In genomic region chr6:122339047-122339647, GRCm38 (mm10) we compare ENCODE assay signal across 8 mouse cellular contexts. TPM values are rescaled to one million over a fixed set of nuclear protein-coding genes. Genes with fewer than 3 reads are reported as not detected.
DNase-seq lines count a peak whose midpoint lies in the region; ATAC-seq and TF ChIP-seq lines count a peak whose summit lies in the region.

No protein-coding gene starts in this region.

- peaks cover 2% of the 10 kb centered on the region; the same call in 1 of the 2 replicates for H3K4me1 ChIP-seq in cortical plate, adult 2 months (ENCODE audit: control insufficient read depth, insufficient read depth, low read length)
- H3K4me1 ChIP-seq in intestine, embryonic 15.5 days (replicated peaks) = peaks cover 2% of the 10 kb centered on the region; the same call in 1 of the 2 replicates

- 0 out of 2 replicates have a peak, but pooled peaks cover 3% of the 10 kb centered on the region for H3K36me3 ChIP-seq in intestine, embryonic 15.5 days

- TF ChIP-seq CTCF in cortical plate, adult 2 months (IDR thresholded peaks at IDR 0.05; ENCODE audit: extremely low read depth, insufficient read depth, low read length) = no peak

- no peak for TF ChIP-seq POLR2A in cortical plate, adult 2 months (IDR thresholded peaks at IDR 0.05; ENCODE audit: extremely low read depth, insufficient read depth, low read length)

- no peaks in the 10 kb centered on the region for H3K9me3 ChIP-seq in intestine, embryonic 15.5 days

- WGBS in intestine, embryonic 15.5 days = under 1% methylated on average over 34 of the region's 51 CpGs

- H3K4me2 ChIP-seq in intestine, embryonic 15.5 days (replicated peaks) = peak overlapping the region; percentile 74

- peak; percentile 87 for ATAC-seq in intestine, embryonic 15.5 days
- ATAC-seq in megakaryocyte-erythroid progenitor cell, adult 5-6 weeks (replicated peaks; ENCODE audit: low FRiP score, low TSS enrichment, poor library complexity, severe bottlenecking) = peak; percentile 87

- DNase-seq in adrenal gland, adult (ENCODE audit: inconsistent age in 2 of 2, low spot score in 1 of 2) = peak; percentile 78 to 92
- peak; percentile 5 to 23 for DNase-seq in gastrocnemius, adult 8-10 months (ENCODE audit: low spot score in 2 of 2)
- peak; percentile 76 to 78 for DNase-seq in left cerebral cortex, postnatal 25 days (ENCODE audit: low spot score in 2 of 2)
- DNase-seq in right cerebral cortex, postnatal 25 days = peak; percentile 80
- DNase-seq in urinary bladder, postnatal 25 days (ENCODE audit: low spot score) = peak; percentile 53

- intact Hi-C loops in left cerebral cortex, postnatal 25 days (cut with DNase I) = loop anchor here (1.0 to 2.0 kb wide), 2 partner anchors 30 to 53 kb away; partner anchors contain the start of gene M6pr

- H3K27ac ChIP-seq in cortical plate, adult 2 months (ENCODE audit: insufficient read depth, low read length) = no peak overlapping the region
- peak overlapping the region; percentile 92 for H3K27ac ChIP-seq in intestine, embryonic 15.5 days

- peak overlapping the region; percentile 67 for H3K9ac ChIP-seq in intestine, embryonic 15.5 days

- peak overlapping the region; percentile 57 for H3K4me3 ChIP-seq in cortical plate, adult 2 months (ENCODE audit: insufficient read depth, low read length)
- peak overlapping the region; percentile 77 for H3K4me3 ChIP-seq in intestine, embryonic 15.5 days (replicated peaks)

- no peaks in the 10 kb centered on the region for H3K27me3 ChIP-seq in intestine, embryonic 15.5 days (replicated peaks)

RNA-seq across cellular contexts. Expression of gene Phc1, which starts 1.2 kb away (rescaled TPM):
- polyA plus RNA-seq in cortical plate, adult 2 months (2012; rRNA removed) = 44.7 and 48.8 TPM in 2 replicates
- 10 to 100 TPM; 28.7 to 43.0 (median 33.0) TPM for total RNA-seq in gastrocnemius, adult 8-10 months (2022)
- 9.3 and 10.1 TPM in 2 replicates for polyA plus RNA-seq in intestine, embryonic 15.5 days (2015; fragmentation: Nextera tagmentation; extraction: Ambion mirVana)
- total RNA-seq in left cerebral cortex, postnatal 25 days (2021) = 10 to 100 TPM; 56.8 to 64.7 TPM
- total RNA-seq in megakaryocyte-erythroid progenitor cell, adult 5-6 weeks (2014; fragmentation: Nextera tagmentation) = 22.4 and 38.2 TPM in 2 replicates
- 11.7 and 15.7 TPM in 2 replicates for total RNA-seq in megakaryocyte-erythroid progenitor cell, adult 5-6 weeks (2017)

RNA-seq across cellular contexts. Expression of gene M6pr, which starts 30.6 kb away (rescaled TPM):
- 73.4 and 78.5 TPM in 2 replicates for polyA plus RNA-seq in cortical plate, adult 2 months (2012; rRNA removed)
- 10 to 100 TPM; 19.2 to 22.7 (median 21.5) TPM for total RNA-seq in gastrocnemius, adult 8-10 months (2022)
- polyA plus RNA-seq in intestine, embryonic 15.5 days (2015; fragmentation: Nextera tagmentation; extraction: Ambion mirVana) = 132 and 134 TPM in 2 replicates
- total RNA-seq in left cerebral cortex, postnatal 25 days (2021) = 10 to 100 TPM; 62.3 to 64.3 TPM
- total RNA-seq in megakaryocyte-erythroid progenitor cell, adult 5-6 weeks (2014; fragmentation: Nextera tagmentation) = 160 and 166 TPM in 2 replicates
- total RNA-seq in megakaryocyte-erythroid progenitor cell, adult 5-6 weeks (2017) = 303 and 354 TPM in 2 replicates

RNA-seq across cellular contexts. Expression of gene Klrg1, which starts 56.5 kb away (rescaled TPM):
- 0.17 and 0.34 TPM in 2 replicates for polyA plus RNA-seq in cortical plate, adult 2 months (2012; rRNA removed)
- under 1 TPM in 1 of 4 experiments, not detected in 3; 0.27 TPM for total RNA-seq in gastrocnemius, adult 8-10 months (2022)
- polyA plus RNA-seq in intestine, embryonic 15.5 days (2015; fragmentation: Nextera tagmentation; extraction: Ambion mirVana) = not detected in 2 replicates
- under 1 TPM in 1 of 2 experiments, not detected in 1; 0.25 TPM for total RNA-seq in left cerebral cortex, postnatal 25 days (2021)
- not detected in 2 replicates for total RNA-seq in megakaryocyte-erythroid progenitor cell, adult 5-6 weeks (2014; fragmentation: Nextera tagmentation)
- total RNA-seq in megakaryocyte-erythroid progenitor cell, adult 5-6 weeks (2017) = not detected in 2 replicates

Comparison
In these comparisons a context has a peak if more than half of its experiments do, and no peak if none do; other contexts are left out.
1. DNase-seq: peak in every context shown above with its lines; median percentile 85 in adrenal gland, adult; 80 in right cerebral cortex, postnatal 25 days; 77 in left cerebral cortex, postnatal 25 days; 53 in urinary bladder, postnatal 25 days; 14 in gastrocnemius, adult 8-10 months.